ENCODE assay signal across 14 mouse cellular contexts in the genomic region with DNA sequence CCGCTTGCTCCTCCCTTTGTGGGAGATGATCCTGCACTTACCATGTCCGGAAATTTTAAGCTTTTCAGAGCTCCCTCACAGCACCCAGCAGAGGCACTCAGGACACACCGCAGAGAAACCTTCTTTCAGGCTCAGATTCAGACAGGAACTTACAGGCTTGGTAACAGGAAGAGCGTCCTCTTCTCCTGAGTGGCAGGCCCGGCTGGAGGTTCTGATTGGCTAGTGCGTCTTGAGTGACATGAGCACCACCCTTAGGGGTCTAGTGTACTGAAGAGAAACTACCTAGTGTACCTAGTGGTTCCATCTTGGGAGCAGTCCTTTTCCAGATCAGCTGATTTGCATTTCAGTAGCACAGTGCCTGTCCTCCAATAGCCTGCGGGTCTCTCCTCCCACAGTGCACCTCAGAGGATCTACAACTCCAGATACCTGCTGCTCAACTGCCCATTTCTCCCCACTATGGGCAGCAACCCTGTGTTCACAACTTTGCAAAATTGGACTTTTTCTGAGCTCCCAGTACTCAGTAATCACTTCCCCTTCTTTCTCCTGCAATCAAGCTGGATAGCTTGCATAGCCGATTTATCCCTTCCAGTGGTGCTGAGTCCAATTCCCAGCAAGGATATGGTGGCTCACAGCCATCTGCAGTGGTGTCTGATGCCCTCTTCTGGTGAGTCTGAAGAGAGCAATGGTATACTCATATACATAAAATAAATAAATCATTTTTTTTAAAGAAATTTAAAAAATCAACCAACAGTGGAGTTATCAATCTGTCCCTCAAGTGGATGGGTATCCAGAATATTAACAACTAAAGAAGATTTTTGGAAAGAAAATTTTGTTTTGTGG. TPM values are rescaled to one million over a fixed set of nuclear protein-coding genes. Genes with fewer than 3 reads are reported as not detected.
DNase-seq lines count a peak whose midpoint lies in the region; ATAC-seq lines count a peak whose summit lies in the region.
"Not testable (repeated sequence)": the region's sequence is repeated elsewhere in the genome, so short reads cannot be mapped to it uniquely, and the experiment has no call there.
"Had no signal": no experiment of that assay in that cellular context is flagged by ENCODE, and none has a peak within 500 bp of the region (broad histone marks: within the 10 kb centered on the region; RNA-seq: fewer than 3 reads in every experiment).

Gene Zfp345 (minus strand): TSS at position 153 of the 840 bp plus-strand sequence.

- peak; percentile 54 for ATAC-seq in activated CD4-positive, CD25-positive, alpha-beta regulatory T cell, adult 4 months
- peak; percentile 22; the same call in 1 of the 2 replicates for ATAC-seq in common myeloid progenitor, adult 5-6 weeks (replicated peaks; ENCODE audit: low read depth, poor library complexity, severe bottlenecking)

- H3K27me3 ChIP-seq in splenic B cell, adult 2 months (ENCODE audit: control insufficient read depth, insufficient read depth, low read length, poor library complexity, severe bottlenecking): not testable (repeated sequence)

- H3K36me3 ChIP-seq in splenic B cell, adult 2 months (ENCODE audit: control insufficient read depth, insufficient read depth, low read length, poor library complexity, severe bottlenecking): not testable (repeated sequence)

- DNase-seq in 3134 (ENCODE audit: extremely low read depth, insufficient read length, low spot score): peak; percentile 61
- DNase-seq in ES-CJ7 (ENCODE audit: low read depth, low spot score): peak; percentile 94
- DNase-seq in induced T-regulatory cell, adult 2 months (ENCODE audit: low read depth): peak; percentile 6
- peak; percentile 18 for DNase-seq in layer of hippocampus, adult 9-11 months
- peak; percentile 18 for DNase-seq in lung, postnatal 25 days (ENCODE audit: low spot score)
- DNase-seq in splenic B cell, adult 2 months (ENCODE audit: low read depth, low spot score): peak; percentile 2

RNA-seq across cellular contexts. Expression of gene Zfp345, which starts in this region (rescaled TPM):
- under 1 TPM; 0.28 to 0.38 TPM for polyA plus RNA-seq in activated CD4-positive, CD25-positive, alpha-beta regulatory T cell, adult 4 months (2017; shearing (Covaris generic))
- total RNA-seq in common myeloid progenitor, adult 5-6 weeks (2017): 0.92 TPM in 1 of 2 replicates, not detected in the other
- total RNA-seq: gastrocnemius, adult 8-10 months had no signal
- polyA plus RNA-seq: forebrain, embryonic 14.5 days; heart, embryonic 13.5 days; hindbrain, embryonic 13.5 days; midbrain, embryonic 13.5 days; neural tube, embryonic 11.5 days had no signal

Comparison
In these comparisons a context has a peak if more than half of its experiments do, and no peak if none do; other contexts are left out.
1. Peak in every context shown above with its lines: DNase-seq and ATAC-seq.
2. Peak in ATAC-seq in activated CD4-positive, CD25-positive, alpha-beta regulatory T cell, adult 4 months; RNA of the gene not detected or under 1 TPM.
3. Peak in ATAC-seq in common myeloid progenitor, adult 5-6 weeks; RNA of the gene not detected or under 1 TPM.
4. DNase-seq: peak in every context shown above with its lines; median percentile 94 in ES-CJ7; 61 in 3134; 18 in layer of hippocampus, adult 9-11 months; 18 in lung, postnatal 25 days; 6 in induced T-regulatory cell, adult 2 months; 2 in splenic B cell, adult 2 months.